Mouse (Mus musculus): ENCODE data around the gene Cd96. TPM values are rescaled to one million over a fixed set of nuclear protein-coding genes. Genes with fewer than 3 reads are reported as not detected.

Gene Cd96
- total and polyA plus RNA-seq, 2 experiments = 0.18 TPM; not detected in 1

DNA sequence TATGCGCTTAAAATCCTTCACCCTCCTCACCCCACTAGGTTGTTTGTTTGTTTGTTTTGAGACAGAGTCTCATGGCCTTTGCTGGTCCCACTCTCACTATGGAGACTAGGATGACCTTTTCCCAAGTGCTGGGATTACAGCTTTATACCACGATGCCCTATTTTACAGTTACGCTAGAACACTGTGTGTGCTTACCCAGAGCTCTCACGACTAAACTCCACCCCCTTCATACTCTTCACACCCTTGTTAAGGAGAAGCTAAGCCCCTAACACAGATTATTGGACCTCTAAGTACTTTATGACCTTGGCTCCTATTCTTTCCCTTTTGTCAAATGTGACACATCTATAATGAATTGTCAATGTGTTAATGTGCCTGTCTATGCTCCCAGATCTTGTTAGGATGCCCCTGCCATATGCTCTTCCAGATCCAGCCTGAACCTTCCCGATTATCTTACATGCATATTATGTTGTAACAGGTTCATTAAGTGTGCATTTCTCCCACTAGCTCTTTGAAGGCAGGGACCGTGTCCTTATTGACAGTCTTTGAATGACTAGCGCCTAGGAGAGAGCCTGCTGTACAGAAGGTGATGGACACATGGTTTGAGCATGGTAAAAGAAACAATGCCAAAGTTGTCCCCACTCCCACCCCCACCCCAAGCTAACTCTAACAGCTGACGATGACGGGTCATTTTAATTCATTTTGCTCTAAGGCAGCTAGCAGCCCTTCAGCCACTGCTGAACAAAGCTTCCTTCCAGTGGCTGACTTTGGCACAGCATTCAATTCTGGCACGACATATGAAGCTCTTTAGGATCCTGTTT is 120.5 kb downstream of the Cd96 start:
- Histone ChIP-seq H3K36me3 (ENCODE audit: control insufficient read depth, insufficient read depth, low read length) (peaks cover 70% of the 10 kb centered on the region), H3K4me3 (ENCODE audit: insufficient read depth, low read depth, low read length) (no peak overlapping the region), H3K79me2 (ENCODE audit: control insufficient read depth, insufficient read depth, low read length) (peaks cover 46% of the 10 kb centered on the region), H3K27ac (replicated peaks; ENCODE audit: insufficient read depth, low read depth, low read length) (no peak overlapping the region; the same call in 1 of the 2 replicates), H3K4me1 (ENCODE audit: control insufficient read depth, insufficient read depth, low read length) (peaks cover 40% of the 10 kb centered on the region), H3K27me3 (ENCODE audit: control insufficient read depth, insufficient read depth, low read length) (no peaks in the 10 kb centered on the region), H3K9ac (ENCODE audit: low read depth, low read length) (no peak overlapping the region)
- WGBS = 49% methylated on average over 10 of the region's 10 CpGs
- TF ChIP-seq POLR2A (IDR thresholded peaks at IDR 0.05; ENCODE audit: extremely low read depth, insufficient read depth, low read length) = no peak
- no peak for TF ChIP-seq CTCF (IDR thresholded peaks at IDR 0.05; ENCODE audit: low read depth, low read length)
- peak; percentile 17 for DNase-seq (ENCODE audit: extremely low read depth, low read depth, low spot score)

DNA sequence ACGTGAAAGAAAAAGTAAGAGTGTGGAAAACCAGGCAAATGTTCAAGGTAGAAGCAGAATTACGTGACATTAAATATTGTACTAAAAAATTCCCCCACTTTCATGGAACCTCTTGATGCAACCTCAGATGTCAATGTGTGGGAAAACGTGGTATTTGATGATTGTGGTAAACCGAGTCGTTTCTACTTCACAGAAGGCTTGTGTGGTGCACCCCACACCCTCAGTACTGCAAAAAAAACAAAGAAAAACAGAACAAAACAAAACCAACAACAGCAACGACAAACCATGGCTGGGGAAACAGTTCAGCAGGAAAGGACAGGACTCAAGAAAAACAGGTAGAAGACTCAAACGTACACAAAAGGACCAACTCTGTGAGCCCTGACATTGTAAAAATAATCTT is 121.8 kb downstream of the Cd96 start:
- WGBS = 79% methylated on average over 7 of the region's 7 CpGs
- Histone ChIP-seq H3K36me3 (ENCODE audit: control insufficient read depth, insufficient read depth, low read length) (peaks cover 74% of the 10 kb centered on the region), H3K27ac (replicated peaks; ENCODE audit: insufficient read depth, low read depth, low read length) (no peak overlapping the region), H3K4me1 (ENCODE audit: control insufficient read depth, insufficient read depth, low read length) (peaks cover 37% of the 10 kb centered on the region), H3K4me3 (ENCODE audit: insufficient read depth, low read depth, low read length) (no peak overlapping the region), H3K79me2 (ENCODE audit: control insufficient read depth, insufficient read depth, low read length) (peaks cover 47% of the 10 kb centered on the region), H3K9ac (ENCODE audit: low read depth, low read length) (no peak overlapping the region), H3K27me3 (ENCODE audit: control insufficient read depth, insufficient read depth, low read length) (no peaks in the 10 kb centered on the region)
- DNase-seq (ENCODE audit: extremely low read depth, low read depth, low spot score) = no peak
- no peak for TF ChIP-seq POLR2A (IDR thresholded peaks at IDR 0.05; ENCODE audit: extremely low read depth, insufficient read depth, low read length)
- no peak for TF ChIP-seq CTCF (IDR thresholded peaks at IDR 0.05; ENCODE audit: low read depth, low read length)

DNA sequence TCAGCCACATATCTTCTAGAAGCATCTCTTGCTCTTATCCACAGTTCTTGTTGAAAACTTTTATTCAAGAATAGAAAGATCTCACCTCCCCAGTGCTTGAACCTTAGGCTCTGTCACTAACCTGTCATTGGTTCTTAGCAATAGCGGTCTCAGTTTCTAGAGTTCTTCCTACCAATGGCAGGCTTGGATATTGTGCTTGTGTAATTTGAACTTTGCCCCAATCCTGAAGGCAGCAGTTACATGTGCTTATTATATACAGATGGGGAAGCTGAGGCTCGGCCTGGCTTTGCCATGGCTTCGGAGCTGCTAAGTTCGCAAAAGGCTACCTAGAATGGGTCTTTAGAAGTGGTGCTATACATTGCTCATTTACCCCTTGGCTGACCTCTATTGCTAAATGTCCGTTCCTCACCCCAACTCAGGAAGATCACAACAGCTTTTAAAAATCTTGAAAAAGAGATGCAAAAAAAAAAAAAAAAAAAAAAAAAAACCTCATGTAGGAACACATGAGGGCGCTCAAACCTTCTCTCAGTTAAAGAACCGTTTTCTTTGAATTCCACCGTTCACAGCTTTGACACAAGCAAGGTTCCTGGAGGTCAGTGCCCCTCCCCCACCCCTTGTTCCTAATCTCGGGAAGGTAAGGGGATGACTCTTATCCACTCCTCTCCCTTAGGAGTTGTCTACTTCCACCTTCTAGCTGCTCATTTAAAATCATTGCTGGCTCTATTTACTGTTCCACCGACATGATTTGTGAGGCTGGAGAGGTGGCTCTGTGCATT is 129.0 kb downstream of the Cd96 start:
- TF ChIP-seq CTCF (IDR thresholded peaks at IDR 0.05; ENCODE audit: low read depth, low read length) = no peak
- TF ChIP-seq POLR2A (IDR thresholded peaks at IDR 0.05; ENCODE audit: extremely low read depth, insufficient read depth, low read length) = no peak
- DNase-seq (ENCODE audit: extremely low read depth, low read depth, low spot score) = peak; percentile 93
- H3K27me3 ChIP-seq (ENCODE audit: control insufficient read depth, insufficient read depth, low read length) = no peaks in the 10 kb centered on the region
- no peak overlapping the region for H3K9ac ChIP-seq (ENCODE audit: low read depth, low read length)
- peaks cover 38% of the 10 kb centered on the region for H3K36me3 ChIP-seq (ENCODE audit: control insufficient read depth, insufficient read depth, low read length)
- H3K79me2 ChIP-seq (ENCODE audit: control insufficient read depth, insufficient read depth, low read length) = peaks cover 21% of the 10 kb centered on the region; the same call in 1 of the 2 replicates
- no peak overlapping the region for H3K4me3 ChIP-seq (ENCODE audit: insufficient read depth, low read depth, low read length)
- peaks cover 49% of the 10 kb centered on the region for H3K4me1 ChIP-seq (ENCODE audit: control insufficient read depth, insufficient read depth, low read length)
- H3K27ac ChIP-seq (replicated peaks; ENCODE audit: insufficient read depth, low read depth, low read length) = peak overlapping the region; percentile 81
- WGBS = 21% methylated on average over 10 of the region's 10 CpGs

DNA sequence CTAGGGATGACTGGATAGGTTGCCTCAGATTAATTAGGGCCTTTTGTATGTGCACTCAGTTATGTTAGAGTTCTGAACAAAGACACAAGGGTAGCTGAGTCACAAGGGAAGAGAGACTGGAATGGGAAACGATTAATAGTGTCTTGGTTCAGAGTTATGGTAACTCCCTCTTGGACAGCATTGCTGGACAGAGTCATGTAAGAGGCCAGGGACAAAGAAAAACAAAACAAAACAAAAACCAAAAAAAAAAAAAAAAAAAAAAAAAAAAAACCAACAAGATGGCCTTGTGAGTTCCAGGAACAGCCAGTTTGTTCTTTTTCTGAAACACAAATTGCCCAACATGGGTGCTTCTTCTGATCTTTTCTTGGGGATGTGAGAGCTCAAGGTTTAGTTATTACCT is 133.8 kb downstream of the Cd96 start:
- WGBS = 16% methylated on average over 1 of the region's 1 CpGs
- peak overlapping the region; percentile 57 for H3K9ac ChIP-seq (ENCODE audit: low read depth, low read length)
- H3K27ac ChIP-seq (replicated peaks; ENCODE audit: insufficient read depth, low read depth, low read length) = peak overlapping the region; percentile 100
- no peaks in the 10 kb centered on the region for H3K27me3 ChIP-seq (ENCODE audit: control insufficient read depth, insufficient read depth, low read length)
- DNase-seq (ENCODE audit: extremely low read depth, low read depth, low spot score) = peak; percentile 93
- H3K79me2 ChIP-seq (ENCODE audit: control insufficient read depth, insufficient read depth, low read length) = peaks cover 24% of the 10 kb centered on the region
- no peak for TF ChIP-seq POLR2A (IDR thresholded peaks at IDR 0.05; ENCODE audit: extremely low read depth, insufficient read depth, low read length)
- TF ChIP-seq CTCF (IDR thresholded peaks at IDR 0.05; ENCODE audit: low read depth, low read length) = no peak
- H3K36me3 ChIP-seq (ENCODE audit: control insufficient read depth, insufficient read depth, low read length) = peaks cover 20% of the 10 kb centered on the region
- peak overlapping the region; percentile 6; the same call in 1 of the 2 replicates for H3K4me3 ChIP-seq (ENCODE audit: insufficient read depth, low read depth, low read length)
- peaks cover 46% of the 10 kb centered on the region for H3K4me1 ChIP-seq (ENCODE audit: control insufficient read depth, insufficient read depth, low read length)

Other genes starting within 250 kb of the Cd96 start
- 51.2 and 58.3 TPM in 2 replicates for gene Phldb2, start 166.7 kb downstream of the Cd96 start, total RNA-seq (2014; rRNA removed)
- gene Phldb2, start 166.7 kb downstream of the Cd96 start, polyA plus RNA-seq (2012; rRNA removed) = 19.1 and 20.0 TPM in 2 replicates
- 40.7 and 43.6 TPM in 2 replicates for gene Plcxd2, start 110.0 kb downstream of the Cd96 start, total RNA-seq (2014; rRNA removed)
- 20.2 and 20.8 TPM in 2 replicates for gene Plcxd2, start 110.0 kb downstream of the Cd96 start, polyA plus RNA-seq (2012; rRNA removed)
- gene Gm4737, start 34.8 kb upstream of the Cd96 start, total RNA-seq (2014; rRNA removed) = 93.1 and 93.3 TPM in 2 replicates
- gene Gm4737, start 34.8 kb upstream of the Cd96 start, polyA plus RNA-seq (2012; rRNA removed) = 252 and 284 TPM in 2 replicates